In the genomic region with DNA sequence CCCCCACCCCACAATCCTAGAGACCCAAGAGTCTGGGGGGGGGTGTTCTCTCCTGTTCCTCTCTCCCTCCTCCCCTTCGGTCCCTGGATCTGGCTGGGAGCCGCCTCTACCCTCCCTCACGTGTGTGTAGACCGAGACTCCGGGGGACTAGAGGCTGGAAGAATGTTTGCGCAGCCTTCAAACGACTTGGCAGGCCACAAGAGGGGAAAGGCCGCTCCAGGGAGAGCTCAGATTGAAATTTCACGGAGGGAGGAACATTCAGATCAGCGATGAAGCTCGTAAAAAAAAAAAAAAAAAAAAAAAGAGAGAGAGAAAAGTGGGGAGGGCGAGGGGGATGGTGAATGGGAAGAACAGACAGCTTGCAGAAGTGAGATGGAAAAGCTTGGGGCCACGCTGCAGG, we compare ENCODE assay signal across 13 mouse cellular contexts. TPM values are rescaled to one million over a fixed set of nuclear protein-coding genes. Genes with fewer than 3 reads are reported as not detected.
DNase-seq lines count a peak whose midpoint lies in the region; ATAC-seq and TF ChIP-seq lines count a peak whose summit lies in the region.
"Had no signal": no experiment of that assay in that cellular context is flagged by ENCODE, and none has a peak within 500 bp of the region (broad histone marks: within the 10 kb centered on the region; RNA-seq: fewer than 3 reads in every experiment).

No protein-coding gene starts in this region.

- no peak overlapping the region for H3K27ac ChIP-seq in forebrain, postnatal 0 days (ENCODE audit: low read depth, low read length)
- H3K27ac ChIP-seq: heart, embryonic 15.5 days; neural tube, embryonic 13.5 days had no signal

- H3K36me3 ChIP-seq in forebrain, postnatal 0 days (ENCODE audit: insufficient read depth) = no peaks in the 10 kb centered on the region
- H3K36me3 ChIP-seq: heart, embryonic 15.5 days; neural tube, embryonic 13.5 days had no signal

- no peak overlapping the region for H3K4me2 ChIP-seq in forebrain, postnatal 0 days (ENCODE audit: low read depth)
- H3K4me2 ChIP-seq: heart, embryonic 15.5 days; liver, embryonic 11.5 days; midbrain, embryonic 11.5 days; neural tube, embryonic 13.5 days had no signal

- H3K4me1 ChIP-seq in forebrain, postnatal 0 days (ENCODE audit: insufficient read depth) = no peaks in the 10 kb centered on the region

- no peaks in the 10 kb centered on the region for H3K9me3 ChIP-seq in forebrain, postnatal 0 days (ENCODE audit: low read length)
- H3K9me3 ChIP-seq: heart, embryonic 15.5 days; neural tube, embryonic 13.5 days had no signal

- H3K4me3 ChIP-seq in forebrain, postnatal 0 days (ENCODE audit: low read depth, low read length) = no peak overlapping the region
- H3K4me3 ChIP-seq: heart, embryonic 15.5 days; neural tube, embryonic 13.5 days had no signal

- no peak overlapping the region for H3K9ac ChIP-seq in forebrain, postnatal 0 days
- H3K9ac ChIP-seq: heart, embryonic 15.5 days; neural tube, embryonic 13.5 days had no signal

- WGBS in forebrain, postnatal 0 days = 8% methylated on average over 13 of the region's 13 CpGs

- ATAC-seq in forebrain, postnatal 0 days = no peak

- H3K27me3 ChIP-seq in forebrain, postnatal 0 days (ENCODE audit: insufficient read depth, low read length) = peaks cover 27% of the 10 kb centered on the region

- no peak for TF ChIP-seq CTCF in forebrain, postnatal 0 days (IDR thresholded peaks at IDR 0.05; ENCODE audit: low read depth)

- peak; percentile 89 to 90 for DNase-seq in adrenal gland, adult (ENCODE audit: inconsistent age in 2 of 2, low spot score in 1 of 2)
- DNase-seq in adrenal gland, adult 18-20 months (ENCODE audit: low spot score in 2 of 2) = no peak
- DNase-seq in kidney, postnatal 10 days = peak; percentile 20
- no peak for DNase-seq in kidney, adult 11 months
- DNase-seq in testis, postnatal 14 days (ENCODE audit: low spot score) = peak; percentile 42
- DNase-seq in testis, postnatal 10 days (ENCODE audit: low spot score) = no peak
- no peak for DNase-seq in thymus, adult 18-20 months
- DNase-seq in forebrain, postnatal 0 days = no peak
- DNase-seq: embryo, embryonic 11 days had no signal

RNA-seq across cellular contexts. Expression of a gene that starts 44.9 kb away (rescaled TPM):
- 100 to 1,000 TPM; 298 to 307 TPM for total RNA-seq in adrenal gland, adult 18-20 months (2021)
- 1.5 and 2.9 TPM in 2 replicates for total RNA-seq in forebrain, postnatal 0 days (2014; rRNA removed)
- polyA plus RNA-seq in forebrain, postnatal 0 days (2015; fragmentation: Nextera tagmentation; extraction: Ambion mirVana) = 1.2 and 1.7 TPM in 2 replicates

Comparison
In these comparisons a context has a peak if more than half of its experiments do, and no peak if none do; other contexts are left out.
1. DNase-seq: peak in adrenal gland, adult (2 of 2), kidney, postnatal 10 days (single experiment) and testis, postnatal 14 days (single experiment); none in adrenal gland, adult 18-20 months (0 of 2), kidney, adult 11 months (single experiment), testis, postnatal 10 days (single experiment), thymus, adult 18-20 months (0 of 2) and forebrain, postnatal 0 days (single experiment).
2. RNA of a gene that starts 44.9 kb away (total RNA-seq): 298 to 307 TPM in adrenal gland, adult 18-20 months; 1.5 to 2.9 TPM in forebrain, postnatal 0 days; every median in the first group is over 10 times any median in the second.